Comparison of ENCODE assay signal across 8 mouse cellular contexts in genomic region chr11:103016930-103017329, GRCm38 (mm10). TPM values are rescaled to one million over a fixed set of nuclear protein-coding genes. Genes with fewer than 3 reads are reported as not detected.
DNase-seq lines count a peak whose midpoint lies in the region; ATAC-seq and TF ChIP-seq lines count a peak whose summit lies in the region.

No protein-coding gene starts in this region.

- H3K4me2 ChIP-seq in embryonic facial prominence, embryonic 13.5 days, result peak overlapping the region; percentile 66
- H3K4me2 ChIP-seq in limb, embryonic 14.5 days (replicated peaks; ENCODE audit: low read depth, low read length, severe bottlenecking), result peak overlapping the region; percentile 65
- peak overlapping the region; percentile 69 for H3K4me2 ChIP-seq in midbrain, postnatal 0 days (ENCODE audit: low read depth, low read length, poor library complexity, severe bottlenecking)

- H3K27ac ChIP-seq in embryonic facial prominence, embryonic 13.5 days, result peak overlapping the region; percentile 94
- H3K27ac ChIP-seq in limb, embryonic 14.5 days (replicated peaks; ENCODE audit: low read depth, low read length), result peak overlapping the region; percentile 90
- peak overlapping the region; percentile 75 for H3K27ac ChIP-seq in midbrain, postnatal 0 days (ENCODE audit: low read depth, low read length)

- peak overlapping the region; percentile 91 for H3K9ac ChIP-seq in embryonic facial prominence, embryonic 13.5 days
- peak overlapping the region; percentile 89 for H3K9ac ChIP-seq in limb, embryonic 14.5 days (ENCODE audit: low read depth, low read length, severe bottlenecking)
- peak overlapping the region; percentile 84 for H3K9ac ChIP-seq in midbrain, postnatal 0 days (replicated peaks; ENCODE audit: low read length, poor library complexity, severe bottlenecking)

- no peaks in the 10 kb centered on the region for H3K9me3 ChIP-seq in embryonic facial prominence, embryonic 13.5 days
- no peaks in the 10 kb centered on the region for H3K9me3 ChIP-seq in limb, embryonic 14.5 days (ENCODE audit: control insufficient read depth, low read length)
- no peaks in the 10 kb centered on the region for H3K9me3 ChIP-seq in midbrain, postnatal 0 days (ENCODE audit: low read length)

- peak overlapping the region; percentile 73 for H3K4me3 ChIP-seq in embryonic facial prominence, embryonic 13.5 days
- H3K4me3 ChIP-seq in limb, embryonic 14.5 days (replicated peaks; ENCODE audit: low read length), result peak overlapping the region; percentile 80
- peak overlapping the region; percentile 60 for H3K4me3 ChIP-seq in midbrain, postnatal 0 days (ENCODE audit: low read depth, low read length)

- H3K27me3 ChIP-seq in embryonic facial prominence, embryonic 13.5 days, result no peaks in the 10 kb centered on the region
- no peaks in the 10 kb centered on the region for H3K27me3 ChIP-seq in limb, embryonic 14.5 days (ENCODE audit: control insufficient read depth, insufficient read depth, low read length)
- H3K27me3 ChIP-seq in midbrain, postnatal 0 days (ENCODE audit: insufficient read depth, low read length), result no peaks in the 10 kb centered on the region

- peaks cover 15% of the 10 kb centered on the region for H3K36me3 ChIP-seq in embryonic facial prominence, embryonic 13.5 days
- peaks cover 19% of the 10 kb centered on the region for H3K36me3 ChIP-seq in limb, embryonic 14.5 days (ENCODE audit: control insufficient read depth, insufficient read depth, low read length)
- 0 out of 2 replicates have a peak, but pooled peaks cover 3% of the 10 kb centered on the region for H3K36me3 ChIP-seq in midbrain, postnatal 0 days (ENCODE audit: insufficient read depth, low read length)

- WGBS in embryonic facial prominence, embryonic 13.5 days, result under 1% methylated on average over 39 of the region's 41 CpGs
- WGBS in limb, embryonic 14.5 days, result under 1% methylated on average over 32 of the region's 41 CpGs
- WGBS in midbrain, postnatal 0 days, result under 1% methylated on average over 36 of the region's 41 CpGs

- peak; percentile 96 for DNase-seq in 3134 (ENCODE audit: extremely low read depth, insufficient read length, low spot score)
- peak; percentile 99 to 100 for DNase-seq in adrenal gland, postnatal 36 days
- DNase-seq in heart, adult 8-10 months (ENCODE audit: low spot score), result peak; percentile 97
- peak; percentile 98 for DNase-seq in kidney, adult 9 months
- DNase-seq in limb, embryonic 14.5 days (ENCODE audit: low spot score), result peak; percentile 93
- DNase-seq in midbrain, postnatal 0 days (ENCODE audit: low spot score), result peak; percentile 97
- peak; percentile 95 to 97 for DNase-seq in spleen, postnatal 14 days (ENCODE audit: low spot score in 2 of 2)

- peak; percentile 95 for ATAC-seq in embryonic facial prominence, embryonic 13.5 days (ENCODE audit: insufficient number of reproducible peaks, insufficient read depth, low FRiP score, low TSS enrichment, low read depth)
- peak; percentile 96 for ATAC-seq in limb, embryonic 14.5 days (ENCODE audit: low FRiP score, low read depth)
- peak; percentile 98 for ATAC-seq in midbrain, postnatal 0 days (ENCODE audit: low FRiP score)

- TF ChIP-seq CTCF in midbrain, postnatal 0 days (IDR thresholded peaks at IDR 0.05), result no peak

- peak; percentile 86 for TF ChIP-seq POLR2A in limb, embryonic 14.5 days (IDR thresholded peaks at IDR 0.05; ENCODE audit: borderline replicate concordance, extremely low read depth, insufficient read depth, insufficient read length)

- peaks cover 28% of the 10 kb centered on the region for H3K4me1 ChIP-seq in embryonic facial prominence, embryonic 13.5 days
- peaks cover 17% of the 10 kb centered on the region; the same call in 1 of the 2 replicates for H3K4me1 ChIP-seq in limb, embryonic 14.5 days (ENCODE audit: control insufficient read depth, insufficient read depth, low read length)
- peaks cover 8% of the 10 kb centered on the region; the same call in 1 of the 2 replicates for H3K4me1 ChIP-seq in midbrain, postnatal 0 days (ENCODE audit: insufficient read depth, low read length)

RNA-seq across cellular contexts. Expression of gene Nmt1, which starts 11.1 kb away (rescaled TPM):
- total RNA-seq in adrenal gland, postnatal 36 days (2021), result 100 to 1,000 TPM; 100 to 114 TPM
- 67.8 and 68.5 TPM in 2 replicates for polyA plus RNA-seq in embryonic facial prominence, embryonic 13.5 days (2015; fragmentation: Nextera tagmentation; extraction: Ambion mirVana)
- 10 to 100 TPM; 67.2 to 74.7 (median 70.0) TPM for total RNA-seq in heart, adult 8-10 months (2022)
- polyA plus RNA-seq in limb, embryonic 14.5 days (2012; rRNA removed), result 45.9 and 48.9 TPM in 2 replicates
- polyA plus RNA-seq in limb, embryonic 14.5 days (2014; fragmentation: Nextera tagmentation; extraction: Ambion mirVana), result 50.2 and 53.9 TPM in 2 replicates
- 48.6 and 56.3 TPM in 2 replicates for total RNA-seq in midbrain, postnatal 0 days (2014; rRNA removed)
- polyA plus RNA-seq in midbrain, postnatal 0 days (2015; fragmentation: Nextera tagmentation; extraction: Ambion mirVana), result 39.1 and 40.5 TPM in 2 replicates

RNA-seq across cellular contexts. Expression of gene Dcakd, which starts 11.2 kb away (rescaled TPM):
- total RNA-seq in adrenal gland, postnatal 36 days (2021), result 10 to 100 TPM; 65.4 to 66.8 TPM
- polyA plus RNA-seq in embryonic facial prominence, embryonic 13.5 days (2015; fragmentation: Nextera tagmentation; extraction: Ambion mirVana), result 189 and 192 TPM in 2 replicates
- total RNA-seq in heart, adult 8-10 months (2022), result 10 to 100 TPM; 54.2 to 95.5 (median 77.9) TPM
- 182 and 259 TPM in 2 replicates for polyA plus RNA-seq in limb, embryonic 14.5 days (2012; rRNA removed)
- 173 and 185 TPM in 2 replicates for polyA plus RNA-seq in limb, embryonic 14.5 days (2014; fragmentation: Nextera tagmentation; extraction: Ambion mirVana)
- 154 and 191 TPM in 2 replicates for total RNA-seq in midbrain, postnatal 0 days (2014; rRNA removed)
- 165 and 173 TPM in 2 replicates for polyA plus RNA-seq in midbrain, postnatal 0 days (2015; fragmentation: Nextera tagmentation; extraction: Ambion mirVana)

Comparison
In these comparisons a context has a peak if more than half of its experiments do, and no peak if none do; other contexts are left out.
1. Peak in every context shown above with its lines: DNase-seq, ATAC-seq, H3K4me3 ChIP-seq and H3K27ac ChIP-seq.